Mouse (Mus musculus): ENCODE measurements around the gene Serbp1. TPM values are rescaled to one million over a fixed set of nuclear protein-coding genes. Genes with fewer than 3 reads are reported as not detected.

The Serbp1 gene
- total and polyA plus RNA-seq, 3 experiments, result 46.7 to 345 (median 283) TPM

GRCm38 (mm10) chr6:67301230-67301629 lies 63.3 kb downstream of the Serbp1 start:
- DNase-seq, result no peak

GRCm38 (mm10) chr6:67302471-67302870 lies 64.5 kb downstream of the Serbp1 start:
- no peak for DNase-seq

DNA sequence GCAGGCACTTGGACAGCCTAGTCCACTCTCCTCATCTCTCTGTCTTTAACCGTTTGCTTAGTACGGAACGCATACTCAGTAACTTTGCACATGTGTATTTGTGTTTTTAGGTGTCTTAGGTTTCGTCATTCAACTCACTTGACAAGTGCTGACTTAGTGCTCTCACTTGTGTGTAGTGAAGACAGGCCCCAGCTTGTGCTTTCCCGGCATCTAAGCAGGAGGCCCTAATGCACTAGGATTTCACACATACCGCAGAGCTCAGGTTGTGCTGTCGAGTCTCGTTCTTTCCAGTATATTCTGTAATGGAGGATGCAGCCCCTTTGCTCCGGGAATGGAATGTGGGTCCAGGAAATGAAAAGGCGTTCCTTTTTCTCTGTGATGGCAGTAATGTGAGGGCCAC lies 65.2 kb downstream of the Serbp1 start:
- DNase-seq, result no peak

GRCm38 (mm10) chr6:67308994-67309393 lies 71.0 kb downstream of the Serbp1 start:
- DNase-seq, result no peak

DNA sequence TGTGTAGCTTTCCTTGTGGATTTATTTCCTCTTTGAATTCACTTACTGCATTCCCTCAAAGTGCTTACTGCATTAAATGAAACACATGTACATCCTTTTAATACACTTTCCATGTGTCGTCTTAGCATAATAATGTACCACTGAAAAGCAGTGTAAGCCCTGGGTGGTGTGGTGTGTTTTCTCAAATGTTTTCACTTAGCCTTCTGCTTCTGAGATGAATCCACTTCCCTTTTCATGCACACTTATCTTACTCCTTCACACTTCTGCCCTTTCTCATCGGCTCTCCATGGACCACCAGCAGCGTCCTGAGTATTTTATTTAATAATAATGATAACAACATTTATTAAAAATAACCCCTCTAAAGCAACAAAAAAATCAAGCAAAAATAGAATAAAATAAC lies 71.8 kb downstream of the Serbp1 start:
- no peak for DNase-seq

- no peak for DNase-seq
These were observed 76.7 kb downstream of the Serbp1 start for GRCm38 (mm10) chr6:67314697-67315096.

- no peak for DNase-seq
These were observed 79.1 kb downstream of the Serbp1 start for GRCm38 (mm10) chr6:67317068-67317467.

- no peak for DNase-seq
These were observed 79.9 kb downstream of the Serbp1 start for GRCm38 (mm10) chr6:67317827-67318338.

DNA sequence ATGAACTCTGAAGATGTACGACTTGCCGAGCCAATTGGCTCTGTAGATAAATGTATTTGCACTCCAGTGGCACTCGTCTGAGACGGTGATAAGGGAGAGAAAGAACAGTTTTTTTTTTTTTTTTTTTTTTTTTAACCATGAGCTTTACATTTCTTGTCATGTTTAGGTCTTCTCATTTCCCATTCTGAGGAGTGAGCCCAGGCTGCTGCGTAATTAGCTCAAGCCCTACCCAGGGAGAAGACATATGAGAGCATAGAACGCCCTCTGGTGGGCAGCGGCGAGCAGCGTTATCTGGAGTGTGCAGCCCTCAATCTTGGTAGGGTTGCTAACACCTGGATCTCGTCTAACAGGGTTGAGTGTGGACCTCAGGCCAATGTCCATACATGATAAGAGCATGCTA lies 80.5 kb downstream of the Serbp1 start:
- peak; percentile 62 for DNase-seq

DNA sequence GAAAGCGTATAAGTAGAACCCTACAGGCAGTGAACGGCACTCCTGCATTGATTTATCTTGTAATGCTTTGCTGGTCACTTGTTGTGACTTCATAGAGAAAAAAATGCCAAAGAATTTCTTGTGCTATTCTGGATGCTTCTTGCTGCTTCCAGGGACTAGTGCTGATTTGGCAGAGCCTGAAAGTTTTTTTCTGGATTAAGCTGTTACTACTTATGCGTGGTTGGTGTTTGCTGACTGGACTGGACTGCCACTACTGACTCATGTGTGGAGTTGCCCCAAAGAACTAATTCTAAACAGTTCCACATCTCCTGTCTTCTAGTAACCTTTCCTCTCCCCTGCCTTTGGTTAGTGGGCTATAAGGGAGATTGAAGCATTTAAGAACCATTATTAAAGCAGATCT lies 85.8 kb downstream of the Serbp1 start:
- DNase-seq, result no peak

DNA sequence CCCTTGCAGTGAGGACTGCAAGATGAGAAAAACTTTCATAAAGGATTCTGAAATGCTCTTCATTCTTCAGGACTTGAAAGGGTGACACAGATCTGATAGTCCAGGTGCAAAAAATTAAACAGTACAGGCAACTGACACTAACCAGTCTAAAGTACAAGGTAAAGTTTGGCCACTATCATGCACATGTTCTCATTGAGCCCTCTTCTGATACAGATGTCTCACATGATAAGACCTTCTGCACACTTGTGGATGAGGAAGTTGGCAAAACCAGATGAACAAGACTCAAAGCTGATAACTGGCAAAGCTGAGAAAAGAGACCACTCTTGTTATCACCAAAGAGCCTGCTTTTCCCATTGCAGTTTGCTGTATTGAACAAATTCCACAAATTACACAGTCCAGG lies 100.0 kb downstream of the Serbp1 start:
- DNase-seq, result no peak

GRCm38 (mm10) chr6:67339494-67339893 lies 101.5 kb downstream of the Serbp1 start:
- DNase-seq, result no peak

Other genes with a start within 250 kb of the Serbp1 start
- gene Gadd45a, start 200.7 kb upstream of the Serbp1 start, total RNA-seq (2021), result 10 to 100 TPM; 15.3 to 51.4 TPM
- gene Gadd45a, start 200.7 kb upstream of the Serbp1 start, polyA plus RNA-seq (2012; rRNA removed), result 77.3 and 93.9 TPM in 2 replicates
- gene Il12rb2, start 138.0 kb downstream of the Serbp1 start, total RNA-seq (2021), result under 1 TPM; 0.10 to 0.32 TPM
- 0.03 and 0.21 TPM in 2 replicates for gene Il12rb2, start 138.0 kb downstream of the Serbp1 start, polyA plus RNA-seq (2012; rRNA removed)